Mouse (Mus musculus): Measurements from ENCODE around the gene Gm14440.
"Not testable (repeated sequence)": the region's sequence is repeated elsewhere in the genome, so short reads cannot be mapped to it uniquely, and the experiment has no call there.

The Gm14440 gene

DNA sequence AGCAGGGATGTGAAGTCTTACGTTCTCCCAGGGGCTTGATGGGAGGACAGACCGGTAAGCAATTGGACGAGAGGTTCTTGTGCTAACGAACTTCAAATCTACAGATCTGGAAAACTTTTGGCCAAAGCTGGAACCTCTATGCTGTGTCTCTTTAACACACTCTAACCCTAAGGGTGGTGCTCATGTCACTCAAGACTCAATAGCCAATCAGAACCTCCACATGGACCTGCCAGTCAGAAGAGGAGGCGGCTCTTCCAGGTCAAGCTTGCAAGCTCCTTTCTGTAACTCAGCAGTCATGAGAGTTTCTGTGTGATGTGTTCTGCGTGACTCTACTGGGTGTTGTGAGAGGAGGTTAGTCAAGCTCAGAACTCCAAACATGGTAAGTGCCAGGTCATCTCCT, at the start of gene Gm14440:
TSS of gene Gm14440 (plus strand) at position 301 of the 400 bp plus-strand sequence.
- DNase-seq, result not testable (repeated sequence)
